Mouse (Mus musculus): ENCODE data around the gene Zfp628.

The Zfp628 gene

GRCm38 (mm10) chr7:4918681-4919080 is 3.7 kb downstream of the Zfp628 start:
- no peak for ATAC-seq (ENCODE audit: low TSS enrichment)

GRCm38 (mm10) chr7:4919096-4919495 is 4.1 kb downstream of the Zfp628 start:
- no peak for ATAC-seq (ENCODE audit: low TSS enrichment)

GRCm38 (mm10) chr7:4919971-4920370 is 5.0 kb downstream of the Zfp628 start:
- no peak for ATAC-seq (ENCODE audit: low TSS enrichment)

GRCm38 (mm10) chr7:4920496-4920895 is 5.5 kb downstream of the Zfp628 start:
- no peak for ATAC-seq (ENCODE audit: low TSS enrichment)

GRCm38 (mm10) chr7:4920976-4921823 is 6.2 kb downstream of the Zfp628 start:
- ATAC-seq (ENCODE audit: low TSS enrichment): no peak

GRCm38 (mm10) chr7:4921824-4922482 is 6.9 kb downstream of the Zfp628 start, which contains the start of gene Nat14:
TSS of gene Nat14 (plus strand) at chr7:4922028.
- ATAC-seq (ENCODE audit: low TSS enrichment): no peak

GRCm38 (mm10) chr7:4922508-4922907 is 7.5 kb downstream of the Zfp628 start:
- peak; percentile 68 for ATAC-seq (ENCODE audit: low TSS enrichment)

- ATAC-seq (ENCODE audit: low TSS enrichment): 0 out of 2 replicates have a peak, but pooled peaks have one; percentile 10
Observed at GRCm38 (mm10) chr7:4922931-4923565, 8.0 kb downstream of the Zfp628 start.

GRCm38 (mm10) chr7:4923586-4924364 is 8.8 kb downstream of the Zfp628 start:
- ATAC-seq (ENCODE audit: low TSS enrichment): peak; percentile 41

- ATAC-seq (ENCODE audit: low TSS enrichment): no peak
Observed at GRCm38 (mm10) chr7:4924483-4924882, 9.5 kb downstream of the Zfp628 start.

GRCm38 (mm10) chr7:4924891-4925301 is 9.9 kb downstream of the Zfp628 start:
- ATAC-seq (ENCODE audit: low TSS enrichment): no peak; the same call in 1 of the 2 replicates

GRCm38 (mm10) chr7:4925441-4926381 is 10.7 kb downstream of the Zfp628 start, which contains the start of gene Ssc5d:
TSS of gene Ssc5d (plus strand) at chr7:4925785.
- ATAC-seq (ENCODE audit: low TSS enrichment): no peak

- ATAC-seq (ENCODE audit: low TSS enrichment): no peak
Observed at GRCm38 (mm10) chr7:4926849-4927248, 11.8 kb downstream of the Zfp628 start.

- no peak for ATAC-seq (ENCODE audit: low TSS enrichment)
Observed at GRCm38 (mm10) chr7:4927711-4928110, 12.7 kb downstream of the Zfp628 start.

GRCm38 (mm10) chr7:4928323-4928722 is 13.3 kb downstream of the Zfp628 start:
- no peak for ATAC-seq (ENCODE audit: low TSS enrichment)

- no peak for ATAC-seq (ENCODE audit: low TSS enrichment)
Observed at GRCm38 (mm10) chr7:4933103-4933502, 18.1 kb downstream of the Zfp628 start.

- no peak for ATAC-seq (ENCODE audit: low TSS enrichment)
Observed at GRCm38 (mm10) chr7:4934160-4934914, 19.3 kb downstream of the Zfp628 start.

GRCm38 (mm10) chr7:4936832-4937231 is 21.8 kb downstream of the Zfp628 start:
- no peak for ATAC-seq (ENCODE audit: low TSS enrichment)

- ATAC-seq (ENCODE audit: low TSS enrichment): no peak
Observed at GRCm38 (mm10) chr7:4937392-4937791, 22.4 kb downstream of the Zfp628 start.

- ATAC-seq (ENCODE audit: low TSS enrichment): no peak
Observed at GRCm38 (mm10) chr7:4938456-4938855, 23.4 kb downstream of the Zfp628 start.

Data from frontal cortex, adult (tissue).